Mouse (Mus musculus) hindbrain, embryonic 13.5 days (tissue): ENCODE measurements around the gene Atg4c. TPM values are rescaled to one million over a fixed set of nuclear protein-coding genes. Genes with fewer than 3 reads are reported as not detected.
A peak's percentile ranks its signal among the peaks of the same experiment; 100 is the strongest.

Source experiments
- ATAC-seq: fragments of 200-750 bp; cut with Nextera tagmentation; 2 replicates; pipeline ENCODE4 v1.8.0; 2017; ENCODE audit warnings: moderate TSS enrichment; ENCODE audit not compliant: low FRiP score
- H3K27ac ChIP-seq: fragments of 300-500 bp; sonication (generic); 2 replicates; pipeline ENCODE4 v1.5.1; 2015; ENCODE audit warnings: inconsistent platforms, mild to moderate bottlenecking, moderate library complexity
- H3K27me3 ChIP-seq: fragments of 300-500 bp; sonication (generic); 2 replicates; pipeline ENCODE4 v1.6.1; 2015; ENCODE audit warnings: mild to moderate bottlenecking, inconsistent platforms
- H3K36me3 ChIP-seq: fragments of 300-500 bp; sonication (generic); 2 replicates; pipeline ENCODE4 v1.6.1; 2015; ENCODE audit warnings: mild to moderate bottlenecking, inconsistent platforms
- H3K4me1 ChIP-seq: fragments of 300-500 bp; sonication (generic); replicated peaks from 2 replicates; pipeline ENCODE4 v1.6.1; 2015; ENCODE audit warnings: inconsistent platforms
- H3K4me2 ChIP-seq: fragments of 300-500 bp; sonication (generic); 2 replicates; pipeline ENCODE4 v1.6.1; 2015; ENCODE audit warnings: inconsistent platforms, mild to moderate bottlenecking, moderate library complexity
- H3K4me3 ChIP-seq: fragments of 300-500 bp; sonication (generic); 2 replicates; pipeline ENCODE4 v1.5.1; 2015; ENCODE audit warnings: mild to moderate bottlenecking, inconsistent platforms
- H3K9ac ChIP-seq: fragments of 300-500 bp; sonication (generic); 2 replicates; pipeline ENCODE4 v1.6.1; 2015; ENCODE audit warnings: mild to moderate bottlenecking, inconsistent platforms
- H3K9me3 ChIP-seq: fragments of 300-500 bp; sonication (generic); 2 replicates; pipeline ENCODE4 v1.6.1; 2016; ENCODE audit warnings: inconsistent platforms
- WGBS: fragments of 180-500 bp; shearing (Covaris S2); methylation state at CpG from one replicate; pipeline ENCODE4 v1.1.7; 2015; 5-methylcytosine and 5-hydroxymethylcytosine counted together
- polyA plus RNA-seq: library from polyadenylated mRNA; unstranded; fragments of >200 nt; fragmentation: Nextera tagmentation; extraction: Ambion mirVana; gene quantifications from 2 replicates; pipeline ENCODE4 v1.2.1, GENCODE M21; 2015

Atg4c gene
- polyA plus RNA-seq, 1 experiment from 2014 or later = 16.3 TPM

GRCm38 (mm10) chr4:99194826-99195225 is 1.1 kb downstream of the Atg4c start:
- peak overlapping the region; percentile 60 for H3K4me2 ChIP-seq
- H3K9me3 ChIP-seq = no peaks in the 10 kb centered on the region
- 46% methylated on average over 5 of the region's 5 CpGs for WGBS
- peak overlapping the region; percentile 70 for H3K4me3 ChIP-seq
- peak overlapping the region; percentile 87 for H3K9ac ChIP-seq
- 0 out of 2 replicates have a peak, but pooled peaks cover 4% of the 10 kb centered on the region for H3K36me3 ChIP-seq
- no peaks in the 10 kb centered on the region for H3K27me3 ChIP-seq
- H3K4me1 ChIP-seq = 0 out of 2 replicates have a peak, but pooled peaks cover 12% of the 10 kb centered on the region
- ATAC-seq = no peak
- H3K27ac ChIP-seq = no peak overlapping the region

- no peaks in the 10 kb centered on the region for H3K9me3 ChIP-seq
- 0 out of 2 replicates have a peak, but pooled peaks cover 4% of the 10 kb centered on the region for H3K36me3 ChIP-seq
- H3K4me1 ChIP-seq = 0 out of 2 replicates have a peak, but pooled peaks cover 5% of the 10 kb centered on the region
- no peak overlapping the region for H3K4me2 ChIP-seq
- ATAC-seq = no peak
- H3K27ac ChIP-seq = no peak overlapping the region
- no peaks in the 10 kb centered on the region for H3K27me3 ChIP-seq
- H3K4me3 ChIP-seq = no peak overlapping the region
- H3K9ac ChIP-seq = no peak overlapping the region
These were observed 5.0 kb downstream of the Atg4c start for GRCm38 (mm10) chr4:99198721-99199120.

- H3K36me3 ChIP-seq = 0 out of 2 replicates have a peak, but pooled peaks cover 4% of the 10 kb centered on the region
- ATAC-seq = no peak
- 0 out of 2 replicates have a peak, but pooled peaks cover 2% of the 10 kb centered on the region for H3K4me1 ChIP-seq
- no peak overlapping the region for H3K27ac ChIP-seq
- no peaks in the 10 kb centered on the region for H3K9me3 ChIP-seq
- no peak overlapping the region for H3K9ac ChIP-seq
- no peak overlapping the region for H3K4me2 ChIP-seq
- H3K27me3 ChIP-seq = no peaks in the 10 kb centered on the region
- 81% methylated on average over 13 of the region's 13 CpGs for WGBS
- no peak overlapping the region for H3K4me3 ChIP-seq
These were observed 6.1 kb downstream of the Atg4c start for GRCm38 (mm10) chr4:99199757-99200251.

GRCm38 (mm10) chr4:99200383-99201136 is 6.8 kb downstream of the Atg4c start:
- H3K4me3 ChIP-seq = no peak overlapping the region
- 93% methylated on average over 7 of the region's 7 CpGs for WGBS
- no peak overlapping the region for H3K4me2 ChIP-seq
- H3K9me3 ChIP-seq = no peaks in the 10 kb centered on the region
- 0 out of 2 replicates have a peak, but pooled peaks cover 4% of the 10 kb centered on the region for H3K36me3 ChIP-seq
- H3K4me1 ChIP-seq = no peaks in the 10 kb centered on the region
- no peak overlapping the region for H3K9ac ChIP-seq
- no peak for ATAC-seq
- no peak overlapping the region for H3K27ac ChIP-seq
- H3K27me3 ChIP-seq = no peaks in the 10 kb centered on the region

- H3K9ac ChIP-seq = no peak overlapping the region
- H3K4me2 ChIP-seq = no peak overlapping the region
- H3K36me3 ChIP-seq = no peaks in the 10 kb centered on the region
- 0 out of 2 replicates have a peak, but pooled peaks have one; percentile 32 for ATAC-seq
- no peaks in the 10 kb centered on the region for H3K27me3 ChIP-seq
- H3K9me3 ChIP-seq = no peaks in the 10 kb centered on the region
- H3K4me3 ChIP-seq = no peak overlapping the region
- no peak overlapping the region for H3K27ac ChIP-seq
- no peaks in the 10 kb centered on the region for H3K4me1 ChIP-seq
- 96% methylated on average over 6 of the region's 6 CpGs for WGBS
These were observed 12.0 kb downstream of the Atg4c start for GRCm38 (mm10) chr4:99205773-99206172.

GRCm38 (mm10) chr4:99206356-99206755 is 12.6 kb downstream of the Atg4c start:
- Histone ChIP-seq H3K4me1 (no peaks in the 10 kb centered on the region), H3K9ac (no peak overlapping the region), H3K4me2 (no peak overlapping the region), H3K36me3 (no peaks in the 10 kb centered on the region), H3K27ac (no peak overlapping the region), H3K27me3 (no peaks in the 10 kb centered on the region), H3K4me3 (no peak overlapping the region), H3K9me3 (no peaks in the 10 kb centered on the region)
- 79% methylated on average over 3 of the region's 3 CpGs for WGBS
- no peak for ATAC-seq

GRCm38 (mm10) chr4:99210087-99210486 is 16.4 kb downstream of the Atg4c start:
- no peak for ATAC-seq
- Histone ChIP-seq H3K9me3 (no peaks in the 10 kb centered on the region), H3K4me3 (no peak overlapping the region), H3K4me2 (no peak overlapping the region), H3K27ac (no peak overlapping the region), H3K9ac (no peak overlapping the region), H3K27me3 (no peaks in the 10 kb centered on the region), H3K36me3 (peaks cover 16% of the 10 kb centered on the region), H3K4me1 (no peaks in the 10 kb centered on the region)
- 94% methylated on average over 9 of the region's 9 CpGs for WGBS

GRCm38 (mm10) chr4:99211606-99212005 is 17.9 kb downstream of the Atg4c start:
- Histone ChIP-seq H3K4me2 (no peak overlapping the region), H3K36me3 (peaks cover 23% of the 10 kb centered on the region), H3K27ac (no peak overlapping the region), H3K9ac (no peak overlapping the region), H3K4me1 (no peaks in the 10 kb centered on the region), H3K4me3 (no peak overlapping the region), H3K27me3 (no peaks in the 10 kb centered on the region), H3K9me3 (no peaks in the 10 kb centered on the region)
- 82% methylated on average over 8 of the region's 8 CpGs for WGBS
- ATAC-seq = no peak

- H3K4me2 ChIP-seq = no peak overlapping the region
- no peaks in the 10 kb centered on the region for H3K9me3 ChIP-seq
- H3K36me3 ChIP-seq = peaks cover 23% of the 10 kb centered on the region
- H3K4me1 ChIP-seq = no peaks in the 10 kb centered on the region
- no peak overlapping the region for H3K4me3 ChIP-seq
- WGBS = 86% methylated on average over 4 of the region's 4 CpGs
- H3K9ac ChIP-seq = no peak overlapping the region
- ATAC-seq = no peak
- no peak overlapping the region for H3K27ac ChIP-seq
- no peaks in the 10 kb centered on the region for H3K27me3 ChIP-seq
These were observed 19.4 kb downstream of the Atg4c start for GRCm38 (mm10) chr4:99213123-99213522.

GRCm38 (mm10) chr4:99222221-99222620 is 28.5 kb downstream of the Atg4c start:
- 78% methylated on average over 8 of the region's 8 CpGs for WGBS
- no peak overlapping the region for H3K4me2 ChIP-seq
- H3K4me1 ChIP-seq = no peaks in the 10 kb centered on the region
- no peak overlapping the region for H3K4me3 ChIP-seq
- peaks cover 36% of the 10 kb centered on the region for H3K36me3 ChIP-seq
- ATAC-seq = no peak
- H3K27ac ChIP-seq = no peak overlapping the region
- no peaks in the 10 kb centered on the region for H3K9me3 ChIP-seq
- H3K9ac ChIP-seq = no peak overlapping the region
- no peaks in the 10 kb centered on the region for H3K27me3 ChIP-seq

GRCm38 (mm10) chr4:99224790-99225189 is 31.1 kb downstream of the Atg4c start:
- WGBS = 97% methylated on average over 2 of the region's 2 CpGs

GRCm38 (mm10) chr4:99227226-99227625 is 33.5 kb downstream of the Atg4c start:
- H3K27ac ChIP-seq = no peak overlapping the region
- no peak overlapping the region for H3K4me2 ChIP-seq
- no peak for ATAC-seq
- H3K36me3 ChIP-seq = peaks cover 28% of the 10 kb centered on the region
- no peaks in the 10 kb centered on the region for H3K27me3 ChIP-seq
- 88% methylated on average over 6 of the region's 6 CpGs for WGBS
- no peaks in the 10 kb centered on the region for H3K4me1 ChIP-seq
- no peaks in the 10 kb centered on the region for H3K9me3 ChIP-seq
- no peak overlapping the region for H3K9ac ChIP-seq
- H3K4me3 ChIP-seq = no peak overlapping the region

More at GRCm38 (mm10) chr4:99224790-99225189, 31.1 kb downstream of the Atg4c start:
- Histone ChIP-seq H3K4me1 (no peaks in the 10 kb centered on the region), H3K27me3 (no peaks in the 10 kb centered on the region), H3K4me2 (no peak overlapping the region), H3K9me3 (no peaks in the 10 kb centered on the region), H3K27ac (no peak overlapping the region), H3K36me3 (peaks cover 38% of the 10 kb centered on the region), H3K9ac (no peak overlapping the region), H3K4me3 (no peak overlapping the region)
- no peak for ATAC-seq

GRCm38 (mm10) chr4:99229371-99229770 is 35.6 kb downstream of the Atg4c start:
- WGBS = 83% methylated on average over 8 of the region's 8 CpGs
- Histone ChIP-seq H3K4me3 (no peak overlapping the region), H3K4me1 (no peaks in the 10 kb centered on the region), H3K9me3 (no peaks in the 10 kb centered on the region), H3K27ac (no peak overlapping the region), H3K36me3 (peaks cover 24% of the 10 kb centered on the region), H3K9ac (no peak overlapping the region), H3K4me2 (no peak overlapping the region), H3K27me3 (no peaks in the 10 kb centered on the region)
- ATAC-seq = no peak
